Mouse (Mus musculus): Measurements from ENCODE around the gene Palm3.

DNA sequence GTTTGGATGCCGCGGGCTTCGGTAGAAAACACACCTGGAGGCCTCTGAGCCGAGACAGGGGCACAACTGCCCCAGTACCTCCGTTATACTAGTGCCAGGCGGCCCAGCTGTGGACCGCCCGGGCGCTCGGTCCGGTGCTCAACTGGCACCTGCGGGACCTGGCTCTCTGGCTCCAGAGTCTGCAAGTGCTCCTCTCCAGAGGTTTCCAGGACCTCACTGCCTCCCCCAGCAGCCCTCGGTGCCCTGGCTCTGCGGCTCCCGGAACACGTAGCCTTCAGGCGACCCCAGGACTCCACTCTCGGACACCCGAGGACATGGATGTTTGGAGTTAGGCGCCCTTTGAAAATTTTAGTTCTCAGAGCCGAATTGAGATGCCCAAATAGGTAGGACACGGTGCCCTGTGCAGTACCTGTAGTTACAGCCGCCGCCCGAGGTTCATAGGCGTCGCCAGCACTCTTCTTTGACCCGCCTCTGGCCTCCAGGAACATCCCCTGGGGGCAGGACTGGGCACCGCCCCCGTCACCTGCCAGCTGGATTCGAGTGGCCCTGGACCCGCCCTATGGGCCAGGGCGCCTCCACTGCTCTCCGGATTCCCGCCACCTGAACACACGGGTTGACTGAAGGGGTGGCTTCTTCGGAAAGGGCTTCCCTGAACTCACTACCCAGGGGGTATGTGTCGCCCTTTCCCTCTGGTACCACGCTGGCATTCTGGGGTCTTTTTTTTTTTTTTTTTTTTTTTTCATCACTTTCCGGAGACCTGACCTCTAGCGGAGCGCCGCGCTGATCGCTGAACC is 9.4 kb upstream of the Palm3 start, which contains the start of gene 2210011C24Rik:
- TF ChIP-seq POLR2A (IDR thresholded peaks at IDR 0.05; ENCODE audit: low read depth, low read length), result no peak
- TF ChIP-seq CTCF (conservative IDR thresholded peaks at IDR 0.05; ENCODE audit: insufficient read depth, insufficient read length, low read depth, low read length), result no peak

Data from kidney, adult 2 months (tissue).